Mouse (Mus musculus) CH12.LX (cell line): ENCODE results near the gene Ptchd3. TPM values are rescaled to one million over a fixed set of nuclear protein-coding genes. Genes with fewer than 3 reads are reported as not detected.

ENCODE experiments used
- polyA plus RNA-seq: library from polyadenylated mRNA; unstranded; fragments of >175 nt; gene quantifications from 2 replicates; pipeline ENCODE4 v1.2.1, GENCODE M21; 2012; ENCODE audit warnings: low read depth; ENCODE audit not compliant: insufficient read length
- total RNA-seq, 2 experiments: library from RNA; depleted of rRNA; stranded (reverse); fragments of 300-350 nt in 1 of 2; fragments of >200 nt in 1 of 2; gene quantifications; 2 replicates each; pipeline ENCODE4 v1.2.3; 2012 to 2014

Gene Ptchd3
- total and polyA plus RNA-seq, 3 experiments, result not detected

Other genes starting within 250 kb of the Ptchd3 start
- gene B3gntl1, start 157.1 kb upstream of the Ptchd3 start, total RNA-seq (2012; rRNA removed), result 10.1 and 10.3 TPM in 2 replicates
- 7.3 TPM in 2 replicates for gene B3gntl1, start 157.1 kb upstream of the Ptchd3 start, total RNA-seq (2014; rRNA removed)
- gene B3gntl1, start 157.1 kb upstream of the Ptchd3 start, polyA plus RNA-seq, result 8.7 and 8.9 TPM in 2 replicates
- 0.97 and 1.1 TPM in 2 replicates for gene Metrnl, start 128.7 kb upstream of the Ptchd3 start, total RNA-seq (2012; rRNA removed)
- gene Metrnl, start 128.7 kb upstream of the Ptchd3 start, total RNA-seq (2014; rRNA removed), result 0.50 and 1.1 TPM in 2 replicates
- 0.33 and 0.53 TPM in 2 replicates for gene Metrnl, start 128.7 kb upstream of the Ptchd3 start, polyA plus RNA-seq